Mouse (Mus musculus): ENCODE measurements at regions not wholly inside any gene's neighbourhood (a gene's known extent, or its start where the extent isn't known, plus 50 kb on each side); places are given as distances from the start of the nearest gene placed in this dataset.
"Not testable (repeated sequence)": the region's sequence is repeated elsewhere in the genome, so short reads cannot be mapped to it uniquely, and the experiment has no call there.

DNA sequence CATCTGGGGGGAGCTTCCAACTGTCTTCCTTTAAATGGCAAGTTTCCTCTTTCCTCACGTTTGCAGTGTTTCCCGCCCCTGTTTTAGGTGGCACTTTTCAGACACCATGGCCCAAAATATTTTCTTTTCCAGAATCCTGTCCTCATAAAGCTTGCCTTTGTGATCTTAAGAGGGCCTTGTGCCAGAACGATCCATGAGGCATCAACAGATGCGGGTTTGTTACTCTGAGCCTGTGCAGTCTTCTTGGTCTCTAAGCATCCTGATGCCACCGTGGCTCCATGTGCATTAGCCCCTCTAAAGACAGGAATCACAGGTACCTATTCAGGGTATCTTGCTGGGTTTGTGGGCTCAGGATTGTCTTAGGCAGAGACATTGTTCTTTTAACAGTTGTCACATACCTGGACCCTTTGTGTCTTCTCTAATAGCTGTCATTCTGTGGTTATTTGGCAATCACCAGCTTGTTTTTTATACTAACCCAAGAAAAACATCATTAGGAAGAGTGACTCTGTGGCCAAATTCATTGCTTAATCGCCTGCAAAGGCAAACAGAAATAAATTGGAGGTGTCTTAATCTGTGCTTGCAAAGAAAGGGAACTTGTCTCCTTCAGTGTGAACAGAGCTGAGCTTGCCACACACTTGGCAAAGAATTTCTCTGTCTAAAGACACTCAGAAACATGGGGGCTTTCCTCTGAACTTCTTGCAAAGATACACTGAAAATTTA, 179.3 kb downstream of the Nuak1 start:
- no peak overlapping the region for H3K9ac ChIP-seq
- no peak overlapping the region for H3K4me2 ChIP-seq
- no peak for ATAC-seq
- no peaks in the 10 kb centered on the region for H3K9me3 ChIP-seq (replicated peaks)
- no peaks in the 10 kb centered on the region for H3K36me3 ChIP-seq
- H3K4me3 ChIP-seq, result no peak overlapping the region
- H3K27me3 ChIP-seq (replicated peaks), result no peaks in the 10 kb centered on the region; the same call in 1 of the 2 replicates
- WGBS (ENCODE audit: insufficient replicate concordance), result 45% methylated on average over 6 of the region's 6 CpGs
- no peak overlapping the region for H3K27ac ChIP-seq
- H3K4me1 ChIP-seq, result no peaks in the 10 kb centered on the region

DNA sequence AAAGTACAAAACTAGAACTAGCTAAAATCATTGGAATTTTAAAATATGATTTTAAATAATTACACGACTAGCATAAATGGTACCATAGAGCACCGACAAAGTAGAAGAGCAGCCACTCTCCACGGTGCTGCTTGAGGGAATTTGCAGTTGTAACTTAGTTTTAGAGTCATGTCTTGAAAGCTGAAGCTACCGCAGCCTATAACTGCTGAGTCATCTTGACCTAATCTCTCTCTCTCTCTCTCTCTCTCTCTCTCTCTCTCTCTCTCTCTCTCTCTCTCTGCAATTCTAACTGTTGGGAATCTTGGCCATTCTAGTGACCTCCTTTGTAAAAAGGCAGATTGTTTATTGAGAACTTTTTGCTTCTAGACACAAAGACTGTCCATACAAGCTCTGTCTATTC, 177.5 kb downstream of the Nuak1 start:
- H3K9ac ChIP-seq, result no peak overlapping the region
- H3K27ac ChIP-seq, result no peak overlapping the region
- no peak overlapping the region for H3K4me3 ChIP-seq
- WGBS (ENCODE audit: insufficient replicate concordance), result 55% methylated on average over 4 of the region's 4 CpGs
- H3K4me1 ChIP-seq, result no peaks in the 10 kb centered on the region
- H3K36me3 ChIP-seq, result no peaks in the 10 kb centered on the region
- H3K27me3 ChIP-seq (replicated peaks), result no peaks in the 10 kb centered on the region; the same call in 1 of the 2 replicates
- H3K9me3 ChIP-seq (replicated peaks), result no peaks in the 10 kb centered on the region
- H3K4me2 ChIP-seq, result no peak overlapping the region
- no peak for ATAC-seq

DNA sequence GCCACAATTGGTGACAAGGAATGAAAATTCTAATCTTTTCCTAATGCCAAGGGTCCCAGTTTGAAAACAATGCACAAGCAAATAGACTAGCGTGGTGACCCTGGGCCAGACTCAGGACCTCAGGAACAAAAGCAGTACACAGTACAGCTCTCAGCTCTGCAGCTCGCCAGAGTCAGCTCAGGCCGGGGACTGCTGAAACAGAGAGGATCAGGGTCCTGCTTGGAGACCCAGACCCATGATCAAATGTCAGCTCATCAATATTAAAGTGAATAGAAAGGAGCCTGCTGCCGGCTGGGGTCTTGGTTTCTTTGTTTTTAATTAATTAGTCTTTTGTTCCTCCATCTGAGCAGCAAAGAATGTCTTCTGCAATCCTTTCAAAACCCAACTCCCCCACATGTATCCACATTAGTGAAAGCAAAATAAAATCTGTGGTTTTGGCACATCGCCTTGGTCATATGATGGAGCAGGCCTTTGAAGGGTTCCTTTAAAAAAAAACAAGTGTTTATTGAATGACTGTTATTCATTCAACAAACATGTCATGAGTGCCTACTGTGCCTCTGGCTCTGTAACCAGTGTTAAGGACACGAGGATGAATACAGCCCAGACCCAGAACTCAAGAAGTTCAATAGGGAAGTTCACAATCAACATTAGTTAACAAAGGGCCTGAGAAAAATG, 154.4 kb downstream of the Nuak1 start:
- Histone ChIP-seq H3K9me3 (replicated peaks) (no peaks in the 10 kb centered on the region), H3K36me3 (no peaks in the 10 kb centered on the region), H3K27me3 (replicated peaks) (no peaks in the 10 kb centered on the region), H3K27ac (no peak overlapping the region), H3K9ac (no peak overlapping the region), H3K4me1 (no peaks in the 10 kb centered on the region), H3K4me2 (no peak overlapping the region), H3K4me3 (no peak overlapping the region)
- no peak for ATAC-seq
- WGBS (ENCODE audit: insufficient replicate concordance), result 66% methylated on average over 6 of the region's 6 CpGs

DNA sequence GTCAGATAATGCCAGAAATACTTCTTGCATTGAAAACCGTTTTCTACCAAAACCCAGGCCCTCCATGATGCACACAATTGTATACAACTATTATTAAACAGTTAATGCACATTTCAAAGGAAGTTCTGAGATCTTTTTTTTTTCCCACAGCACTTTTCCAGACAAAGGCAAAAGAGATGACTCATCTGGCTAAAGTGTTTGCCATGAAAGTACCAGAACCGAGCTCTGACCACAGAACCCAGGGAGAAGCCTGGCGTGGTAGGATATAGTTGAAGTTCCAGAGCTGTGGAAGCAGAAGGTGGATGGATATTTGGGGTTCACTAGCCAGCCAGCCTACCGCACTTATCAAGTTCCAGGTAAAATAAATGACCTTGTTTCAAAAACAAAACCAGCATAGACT, 146.0 kb downstream of the Nuak1 start:
- Histone ChIP-seq H3K36me3 (no peaks in the 10 kb centered on the region), H3K4me1 (no peaks in the 10 kb centered on the region), H3K27ac (no peak overlapping the region), H3K4me2 (no peak overlapping the region), H3K4me3 (no peak overlapping the region), H3K9ac (no peak overlapping the region), H3K27me3 (replicated peaks) (no peaks in the 10 kb centered on the region), H3K9me3 (replicated peaks) (no peaks in the 10 kb centered on the region)
- no peak for ATAC-seq
- 70% methylated on average over 4 of the region's 4 CpGs for WGBS (ENCODE audit: insufficient replicate concordance)

DNA sequence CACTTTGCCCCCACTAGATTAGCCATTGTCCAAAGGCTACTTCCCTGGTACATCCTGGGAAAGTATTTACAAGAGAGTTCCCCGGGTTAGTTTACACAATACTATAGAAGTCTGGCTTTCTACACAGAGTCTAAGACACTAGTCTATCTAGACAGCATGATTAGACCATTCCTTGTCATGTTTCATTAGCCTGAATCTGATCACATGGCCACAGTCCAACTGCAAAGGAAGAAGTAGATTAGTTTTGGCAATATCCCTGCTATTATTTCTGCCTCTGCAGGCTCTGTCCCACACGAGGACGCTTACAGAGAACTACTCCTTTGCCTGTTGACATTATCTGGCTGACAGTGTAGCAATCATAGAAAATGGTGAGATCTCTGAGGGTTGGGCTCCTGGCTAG, 144.2 kb downstream of the Nuak1 start:
- WGBS (ENCODE audit: insufficient replicate concordance), result 70% methylated on average over 3 of the region's 3 CpGs
- H3K36me3 ChIP-seq, result no peaks in the 10 kb centered on the region
- H3K9me3 ChIP-seq (replicated peaks), result no peaks in the 10 kb centered on the region
- H3K9ac ChIP-seq, result no peak overlapping the region
- H3K4me3 ChIP-seq, result no peak overlapping the region
- H3K27me3 ChIP-seq (replicated peaks), result no peaks in the 10 kb centered on the region
- no peak for ATAC-seq
- H3K4me2 ChIP-seq, result no peak overlapping the region
- no peaks in the 10 kb centered on the region for H3K4me1 ChIP-seq
- no peak overlapping the region for H3K27ac ChIP-seq

DNA sequence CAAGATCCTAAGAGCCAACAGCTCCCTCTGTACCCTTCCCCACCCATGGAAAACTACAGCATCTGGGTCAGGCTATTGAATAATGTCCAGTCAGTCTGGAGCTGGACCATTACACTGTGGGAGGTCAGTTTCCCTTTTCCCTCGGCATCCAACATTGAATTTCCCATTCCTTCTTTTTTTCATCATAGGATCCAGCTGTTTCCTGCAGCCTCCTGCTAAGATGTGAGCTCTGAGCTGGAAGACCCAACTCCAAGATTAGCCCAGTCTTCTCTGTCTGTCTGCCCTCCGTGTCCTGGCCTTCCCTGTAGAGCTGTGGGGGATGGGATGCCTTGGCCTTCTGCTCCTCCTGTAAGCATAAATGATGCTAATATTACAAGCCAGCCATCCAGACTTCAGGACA, 138.8 kb downstream of the Nuak1 start:
- no peaks in the 10 kb centered on the region for H3K4me1 ChIP-seq
- H3K27ac ChIP-seq, result no peak overlapping the region
- H3K4me3 ChIP-seq, result no peak overlapping the region
- H3K4me2 ChIP-seq, result no peak overlapping the region
- H3K9me3 ChIP-seq (replicated peaks), result no peaks in the 10 kb centered on the region
- no peak overlapping the region for H3K9ac ChIP-seq
- no peaks in the 10 kb centered on the region for H3K36me3 ChIP-seq
- 44% methylated on average over 2 of the region's 2 CpGs for WGBS (ENCODE audit: insufficient replicate concordance)
- ATAC-seq, result no peak
- H3K27me3 ChIP-seq (replicated peaks), result no peaks in the 10 kb centered on the region

DNA sequence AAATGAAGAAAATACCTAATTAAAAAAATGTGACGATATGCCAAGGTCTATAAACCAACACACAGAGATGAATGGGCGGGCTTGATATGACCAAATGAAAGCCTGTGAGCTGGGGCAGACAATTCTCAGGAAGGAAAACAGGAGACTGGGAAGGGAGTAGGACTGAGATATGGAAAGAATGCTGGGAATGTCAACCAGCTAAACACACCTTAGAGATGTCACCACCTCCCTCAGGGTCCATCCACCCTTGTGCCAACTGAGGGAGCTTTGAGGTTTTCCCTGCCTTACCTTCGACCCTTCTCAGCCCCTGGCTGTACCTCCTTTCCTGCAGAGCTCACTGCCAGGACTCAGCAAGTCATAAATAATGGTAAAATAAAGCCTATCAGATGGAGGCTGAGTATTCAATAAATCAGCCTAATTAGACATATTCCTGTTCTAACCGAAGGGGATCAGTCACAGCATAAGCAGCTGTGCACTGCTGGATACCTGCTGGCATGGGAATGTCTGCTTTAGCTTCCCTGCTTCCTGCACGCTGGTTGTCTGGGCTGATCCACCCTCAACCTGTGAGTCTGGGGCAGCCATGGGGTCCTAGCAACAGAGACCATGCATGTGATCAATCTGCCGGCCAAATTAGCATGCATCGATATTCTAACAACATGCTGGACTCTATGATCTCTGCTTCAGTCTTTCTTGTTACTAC, 137.4 kb downstream of the Nuak1 start:
- H3K27ac ChIP-seq, result no peak overlapping the region
- ATAC-seq, result no peak
- WGBS (ENCODE audit: insufficient replicate concordance), result 58% methylated on average over 7 of the region's 7 CpGs
- no peak overlapping the region for H3K4me2 ChIP-seq
- H3K27me3 ChIP-seq (replicated peaks), result no peaks in the 10 kb centered on the region
- H3K4me3 ChIP-seq, result no peak overlapping the region
- H3K9ac ChIP-seq, result no peak overlapping the region
- H3K9me3 ChIP-seq (replicated peaks), result no peaks in the 10 kb centered on the region
- no peaks in the 10 kb centered on the region for H3K4me1 ChIP-seq
- H3K36me3 ChIP-seq, result no peaks in the 10 kb centered on the region

DNA sequence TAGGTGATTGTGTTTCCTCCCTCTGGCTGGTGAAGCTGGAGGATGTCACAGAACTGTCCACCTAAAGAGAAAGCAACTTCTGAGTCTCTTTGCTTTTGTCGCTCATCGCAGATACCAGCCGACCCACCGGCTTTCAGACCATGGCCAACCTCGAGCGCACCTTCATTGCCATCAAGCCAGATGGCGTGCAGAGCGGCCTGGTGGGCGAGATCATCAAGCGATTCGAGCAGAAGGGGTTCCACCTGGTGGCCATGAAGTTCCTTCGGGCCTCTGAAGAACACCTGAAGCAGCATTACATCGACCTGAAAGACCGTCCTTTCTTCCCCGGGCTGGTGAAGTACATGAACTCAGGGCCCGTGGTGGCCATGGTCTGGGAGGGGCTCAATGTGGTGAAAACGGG, 131.7 kb downstream of the Nuak1 start:
- H3K4me1 ChIP-seq; H3K36me3 ChIP-seq; H3K27ac ChIP-seq; ATAC-seq; H3K27me3 ChIP-seq (replicated peaks); H3K9ac ChIP-seq; H3K9me3 ChIP-seq (replicated peaks); H3K4me2 ChIP-seq; H3K4me3 ChIP-seq: not testable (repeated sequence)
- 83% methylated on average over 17 of the region's 17 CpGs for WGBS (ENCODE audit: insufficient replicate concordance)

DNA sequence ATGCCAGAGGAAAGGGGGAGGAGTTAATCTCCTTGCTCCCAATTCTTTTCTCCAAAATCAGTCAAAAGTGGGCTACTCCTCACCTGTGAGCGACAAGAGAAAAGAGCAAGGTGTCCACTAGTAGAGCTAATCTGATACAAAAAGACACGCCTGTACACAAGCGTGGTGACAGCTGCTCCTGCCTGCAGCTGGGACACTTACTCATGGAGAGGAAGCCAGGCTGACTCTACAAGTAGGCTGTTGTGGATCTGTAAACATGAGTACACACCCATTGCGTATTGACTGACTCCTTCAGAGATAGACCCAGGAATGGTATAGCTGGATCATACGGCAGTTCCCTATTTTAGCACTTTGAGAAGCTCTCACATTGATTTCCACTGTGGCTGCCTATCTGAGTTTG, 129.7 kb downstream of the Nuak1 start:
- no peak overlapping the region for H3K9ac ChIP-seq
- ATAC-seq, result no peak
- H3K4me1 ChIP-seq, result no peaks in the 10 kb centered on the region
- WGBS (ENCODE audit: insufficient replicate concordance), result 75% methylated on average over 5 of the region's 5 CpGs
- H3K4me2 ChIP-seq, result no peak overlapping the region
- no peaks in the 10 kb centered on the region for H3K9me3 ChIP-seq (replicated peaks)
- H3K27ac ChIP-seq, result no peak overlapping the region
- H3K4me3 ChIP-seq, result no peak overlapping the region
- no peaks in the 10 kb centered on the region for H3K27me3 ChIP-seq (replicated peaks)
- no peaks in the 10 kb centered on the region for H3K36me3 ChIP-seq

DNA sequence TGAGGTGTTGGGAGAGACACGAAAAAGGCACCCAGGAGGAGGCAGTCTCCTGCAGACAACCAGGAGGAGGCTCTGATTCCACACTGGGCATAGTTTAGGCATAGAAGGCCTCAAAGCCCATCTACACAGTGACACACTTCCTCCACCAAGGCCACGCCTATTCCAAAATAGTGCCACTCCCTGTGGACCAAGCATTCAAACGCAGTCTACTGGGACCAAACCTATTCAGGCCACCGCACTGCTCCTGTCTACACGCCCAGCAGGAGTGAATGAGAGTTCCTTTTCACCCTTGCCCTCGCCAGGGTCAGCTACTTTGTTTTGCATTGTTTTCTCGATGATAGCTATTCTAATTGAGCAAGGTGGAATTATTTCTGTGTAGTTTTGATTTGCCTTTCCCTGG, 127.7 kb downstream of the Nuak1 start:
- H3K4me3 ChIP-seq, result no peak overlapping the region
- H3K27me3 ChIP-seq (replicated peaks), result no peaks in the 10 kb centered on the region
- H3K9me3 ChIP-seq (replicated peaks), result no peaks in the 10 kb centered on the region
- no peaks in the 10 kb centered on the region for H3K4me1 ChIP-seq
- H3K36me3 ChIP-seq, result no peaks in the 10 kb centered on the region
- no peak overlapping the region for H3K27ac ChIP-seq
- H3K9ac ChIP-seq, result no peak overlapping the region
- WGBS (ENCODE audit: insufficient replicate concordance), result 58% methylated on average over 7 of the region's 7 CpGs
- H3K4me2 ChIP-seq, result no peak overlapping the region
- ATAC-seq, result no peak

DNA sequence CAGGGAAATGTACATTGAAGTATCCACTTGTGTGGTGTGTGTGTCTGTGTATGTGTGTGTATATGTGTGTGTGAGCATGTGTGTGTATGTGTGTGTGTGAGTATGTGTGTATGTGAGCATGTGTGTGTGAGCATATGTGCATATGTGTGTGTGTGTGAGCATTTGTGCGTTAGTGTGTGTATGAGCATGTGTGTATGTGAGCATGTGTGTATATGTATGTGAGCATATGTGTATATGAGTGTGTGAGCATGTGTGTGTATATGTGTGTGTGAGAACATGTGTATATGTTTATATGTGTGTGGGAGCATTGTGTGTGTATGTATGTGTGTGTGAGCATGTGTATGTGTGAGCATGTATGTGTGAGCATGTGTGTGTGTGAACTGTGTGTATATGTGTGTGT, 123.5 kb downstream of the Nuak1 start:
- 83% methylated on average over 1 of the region's 1 CpGs for WGBS (ENCODE audit: insufficient replicate concordance)
- H3K27me3 ChIP-seq (replicated peaks), result no peaks in the 10 kb centered on the region
- H3K36me3 ChIP-seq, result no peaks in the 10 kb centered on the region
- H3K9ac ChIP-seq, result no peak overlapping the region
- no peak overlapping the region for H3K4me2 ChIP-seq
- H3K4me3 ChIP-seq, result no peak overlapping the region
- H3K4me1 ChIP-seq, result no peaks in the 10 kb centered on the region
- H3K27ac ChIP-seq, result no peak overlapping the region
- no peak for ATAC-seq
- no peaks in the 10 kb centered on the region for H3K9me3 ChIP-seq (replicated peaks)

DNA sequence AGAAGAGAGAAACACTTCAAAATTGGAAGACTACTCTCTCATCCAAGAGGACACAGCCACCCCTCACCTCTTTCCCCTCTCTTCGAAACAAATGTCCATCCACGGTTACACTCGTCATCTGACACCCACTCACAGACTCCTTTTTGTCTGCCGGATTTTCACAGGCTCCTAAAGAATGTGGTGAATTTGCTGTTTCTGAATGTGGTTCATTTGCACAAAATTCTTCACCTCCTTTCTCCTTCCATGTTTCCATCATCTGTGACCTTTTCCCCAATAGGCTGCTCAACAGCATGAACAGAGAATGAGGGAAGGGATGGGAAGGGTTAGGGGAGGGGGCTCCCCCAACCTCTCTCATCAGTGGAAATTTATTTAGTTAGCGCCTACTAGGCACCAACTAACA, 122.4 kb downstream of the Nuak1 start:
- no peaks in the 10 kb centered on the region for H3K9me3 ChIP-seq (replicated peaks)
- H3K36me3 ChIP-seq, result no peaks in the 10 kb centered on the region
- H3K9ac ChIP-seq, result no peak overlapping the region
- H3K4me2 ChIP-seq, result no peak overlapping the region
- no peak overlapping the region for H3K27ac ChIP-seq
- H3K4me3 ChIP-seq, result no peak overlapping the region
- no peaks in the 10 kb centered on the region for H3K27me3 ChIP-seq (replicated peaks)
- H3K4me1 ChIP-seq, result no peaks in the 10 kb centered on the region
- WGBS (ENCODE audit: insufficient replicate concordance), result 56% methylated on average over 5 of the region's 5 CpGs
- no peak for ATAC-seq

All from liver, embryonic 12.5 days (tissue).